Mouse (Mus musculus) stomach, postnatal 0 days (tissue): ENCODE measurements at regions not wholly inside any gene's neighbourhood (a gene's known extent, or its start where the extent isn't known, plus 50 kb on each side); places are given as distances from the start of the nearest gene placed in this dataset.

Experiments used
- CTCF ChIP-seq: IDR thresholded peaks from 2 replicates; pipeline ENCODE4 v1.5.1; 2016; ENCODE audit warnings: antibody characterized with exemption, low read depth, mild to moderate bottlenecking, moderate library complexity
- EP300 ChIP-seq: optimal IDR thresholded peaks from 2 replicates; pipeline ENCODE3; 2016; ENCODE audit warnings: antibody characterized with exemption

GRCm38 (mm10) chr3:58063852-58064549 is 216.1 kb upstream of the Pfn2 start:
- TF ChIP-seq CTCF (no peak), EP300 (no peak)
